Mouse (Mus musculus) midbrain, embryonic 13.5 days (tissue): ENCODE measurements around the gene Ncoa1. TPM values are rescaled to one million over a fixed set of nuclear protein-coding genes. Genes with fewer than 3 reads are reported as not detected.

Experiments used
- polyA plus RNA-seq: library from polyadenylated mRNA; unstranded; fragments of >200 nt; fragmentation: Nextera tagmentation; extraction: Ambion mirVana; gene quantifications from 2 replicates; pipeline ENCODE4 v1.2.1, GENCODE M21; 2015

Gene Ncoa1
- polyA plus RNA-seq, 1 experiment from 2014 or later: 9.2 TPM

Other genes starting within 250 kb of the Ncoa1 start
- gene Ptrhd1, start 243.2 kb downstream of the Ncoa1 start, polyA plus RNA-seq: 5.3 and 5.6 TPM in 2 replicates
- 10.2 and 13.1 TPM in 2 replicates for gene Cenpo, start 242.9 kb downstream of the Ncoa1 start, polyA plus RNA-seq
- gene Itsn2, start 115.5 kb upstream of the Ncoa1 start, polyA plus RNA-seq: 16.7 and 17.3 TPM in 2 replicates
- gene Gm3625, start 115.7 kb upstream of the Ncoa1 start, polyA plus RNA-seq: not detected in 2 replicates